Mouse (Mus musculus) brown adipose tissue, adult 24 weeks (tissue): ENCODE measurements around the gene Rem2. TPM values are rescaled to one million over a fixed set of nuclear protein-coding genes. Genes with fewer than 3 reads are reported as not detected.

Source experiments
- H3K27ac ChIP-seq: fragments of 200-500 bp; replicated peaks from 2 replicates; pipeline ENCODE4 v1.5.1; 2012; ENCODE audit warnings: low read depth, mild to moderate bottlenecking, low read length
- H3K4me1 ChIP-seq: fragments of 200-500 bp; 2 replicates; pipeline ENCODE4 v1.6.1; 2012; ENCODE audit warnings: low read length, mixed read lengths; ENCODE audit not compliant: control insufficient read depth, insufficient read depth, insufficient read length
- H3K4me3 ChIP-seq: fragments of 200-500 bp; 2 replicates; pipeline ENCODE4 v1.5.1; 2012; ENCODE audit warnings: low read depth, mild to moderate bottlenecking, low read length, moderate library complexity; ENCODE audit not compliant: insufficient read depth
- polyA plus RNA-seq: library from polyadenylated mRNA; stranded (reverse); fragments of >200 nt; gene quantifications from 2 replicates; pipeline ENCODE4 v1.2.4, GENCODE M21; 2012; ENCODE audit not compliant: missing spikeins, insufficient read depth, insufficient read length

Rem2 gene
- polyA plus RNA-seq, 1 experiment = not detected

- H3K4me1 ChIP-seq = no peaks in the 10 kb centered on the region
- H3K4me3 ChIP-seq = no peak overlapping the region
- no peak overlapping the region for H3K27ac ChIP-seq
Measured at GRCm38 (mm10) chr14:54439155-54439554, 36.7 kb upstream of the Rem2 start.

- Histone ChIP-seq H3K4me1 (no peaks in the 10 kb centered on the region), H3K27ac (no peak overlapping the region), H3K4me3 (no peak overlapping the region)
Measured at GRCm38 (mm10) chr14:54439610-54440009, 36.3 kb upstream of the Rem2 start.

- Histone ChIP-seq H3K4me3 (no peak overlapping the region), H3K27ac (no peak overlapping the region), H3K4me1 (no peaks in the 10 kb centered on the region)
Measured at GRCm38 (mm10) chr14:54440538-54440937, 35.4 kb upstream of the Rem2 start.

GRCm38 (mm10) chr14:54441365-54441764 lies 34.5 kb upstream of the Rem2 start:
- H3K4me3 ChIP-seq = no peak overlapping the region
- H3K27ac ChIP-seq = no peak overlapping the region
- no peaks in the 10 kb centered on the region for H3K4me1 ChIP-seq

GRCm38 (mm10) chr14:54442548-54442947 lies 33.4 kb upstream of the Rem2 start:
- Histone ChIP-seq H3K4me1 (no peaks in the 10 kb centered on the region), H3K27ac (no peak overlapping the region), H3K4me3 (no peak overlapping the region)

GRCm38 (mm10) chr14:54443196-54443595 lies 32.7 kb upstream of the Rem2 start:
- Histone ChIP-seq H3K27ac (peak overlapping the region; percentile 71; the same call in 1 of the 2 replicates), H3K4me3 (no peak overlapping the region), H3K4me1 (no peaks in the 10 kb centered on the region)

GRCm38 (mm10) chr14:54443712-54444618 lies 31.9 kb upstream of the Rem2 start:
- no peak overlapping the region for H3K4me3 ChIP-seq
- peak overlapping the region; percentile 56 for H3K27ac ChIP-seq
- no peaks in the 10 kb centered on the region for H3K4me1 ChIP-seq

- Histone ChIP-seq H3K27ac (no peak overlapping the region), H3K4me1 (no peaks in the 10 kb centered on the region), H3K4me3 (no peak overlapping the region)
Measured at GRCm38 (mm10) chr14:54445476-54445875, 30.4 kb upstream of the Rem2 start.

- Histone ChIP-seq H3K4me1 (no peaks in the 10 kb centered on the region), H3K4me3 (no peak overlapping the region)
Measured at GRCm38 (mm10) chr14:54453566-54453965, 22.3 kb upstream of the Rem2 start.

GRCm38 (mm10) chr14:54454669-54455528 lies 21.0 kb upstream of the Rem2 start:
- Histone ChIP-seq H3K4me3 (no peak overlapping the region), H3K27ac (no peak overlapping the region), H3K4me1 (no peaks in the 10 kb centered on the region)

More at GRCm38 (mm10) chr14:54453566-54453965, 22.3 kb upstream of the Rem2 start:
- no peak overlapping the region for H3K27ac ChIP-seq

- H3K4me3 ChIP-seq = no peak overlapping the region
- H3K4me1 ChIP-seq = no peaks in the 10 kb centered on the region
- H3K27ac ChIP-seq = no peak overlapping the region
Measured at GRCm38 (mm10) chr14:54457907-54458569, 17.9 kb upstream of the Rem2 start.

GRCm38 (mm10) chr14:54462146-54462545 lies 13.8 kb upstream of the Rem2 start:
- no peaks in the 10 kb centered on the region for H3K4me1 ChIP-seq
- H3K27ac ChIP-seq = no peak overlapping the region
- no peak overlapping the region for H3K4me3 ChIP-seq

GRCm38 (mm10) chr14:54463108-54463958 lies 12.6 kb upstream of the Rem2 start:
- Histone ChIP-seq H3K4me3 (peak overlapping the region; percentile 91), H3K4me1 (no peaks in the 10 kb centered on the region), H3K27ac (peak overlapping the region; percentile 77)

GRCm38 (mm10) chr14:54463959-54464292 lies 12.0 kb upstream of the Rem2 start, which contains the start of gene Lrp10:
Lrp10 (plus strand) TSS chr14:54464137.
- Histone ChIP-seq H3K27ac (peak within 1 kb of the TSS; percentile 77), H3K4me1 (no peaks in the 10 kb centered on the region), H3K4me3 (peak within 1 kb of the TSS; percentile 91)
